Mouse (Mus musculus) myocyte (in vitro differentiated cells): ENCODE measurements around the gene Kpna4.

Experiments
- MYOG ChIP-seq, 3 experiments: IDR thresholded peaks; one replicate each; pipeline ENCODE4 v1.6.1; 2011; ENCODE audit warnings: control low read depth in 2 of 3, low read depth in 2 of 3, mild to moderate bottlenecking in 2 of 3; ENCODE audit not compliant: insufficient read length in 2 of 3, control insufficient read depth in 1 of 3, insufficient read depth in 1 of 3
- POLR2A ChIP-seq: IDR thresholded peaks from one replicate; pipeline ENCODE4 v1.6.1; 2011; ENCODE audit warnings: low read depth, mild to moderate bottlenecking, control low read depth, moderate library complexity; ENCODE audit not compliant: insufficient read length
- TCF12 ChIP-seq: IDR thresholded peaks from one replicate; pipeline ENCODE4 v1.6.1; 2011; ENCODE audit warnings: mild to moderate bottlenecking, control low read depth; ENCODE audit not compliant: poor library complexity, insufficient read depth, severe bottlenecking

GRCm38 (mm10) chr3:69136059-69136458 lies 9.1 kb upstream of the Kpna4 start:
- TF ChIP-seq TCF12 (no peak), MYOG (IDR thresholded peaks at IDR 0.05; ENCODE audit: control insufficient read depth in 1 of 3, insufficient read depth in 1 of 3, insufficient read length in 2 of 3, low read depth in 2 of 3) (no peak), POLR2A (no peak)
